Mouse (Mus musculus) retina, embryonic 14.5 days (tissue): ENCODE results near the gene Zer1.

Experiments used
- DNase-seq: peaks from one replicate; pipeline ENCODE4 v3.0.0-alpha.2; 2015; ENCODE audit warnings: low spot score

Zer1 gene

GRCm38 (mm10) chr2:30128789-30129188 is 4.4 kb upstream of the Zer1 start:
- DNase-seq = peak; percentile 80

- no peak for DNase-seq
Observed at GRCm38 (mm10) chr2:30123729-30124471, 485 bp downstream of the Zer1 start.

GRCm38 (mm10) chr2:30122766-30123165 is 1.6 kb downstream of the Zer1 start:
- DNase-seq = no peak

- no peak for DNase-seq
Observed at GRCm38 (mm10) chr2:30120269-30120668, 4.1 kb downstream of the Zer1 start.

GRCm38 (mm10) chr2:30119641-30120051 is 4.7 kb downstream of the Zer1 start:
- no peak for DNase-seq

- no peak for DNase-seq
Observed at GRCm38 (mm10) chr2:30112564-30112963, 11.8 kb downstream of the Zer1 start.

GRCm38 (mm10) chr2:30111500-30111899 is 12.9 kb downstream of the Zer1 start:
- DNase-seq = no peak

GRCm38 (mm10) chr2:30108260-30108659 is 16.1 kb downstream of the Zer1 start:
- DNase-seq = no peak

- no peak for DNase-seq
Observed at GRCm38 (mm10) chr2:30107646-30108045, 16.7 kb downstream of the Zer1 start.

- DNase-seq = peak; percentile 68
Observed at GRCm38 (mm10) chr2:30106364-30106763, 18.0 kb downstream of the Zer1 start.

- no peak for DNase-seq
Observed at GRCm38 (mm10) chr2:30100214-30100613, 24.2 kb downstream of the Zer1 start.

- peak; percentile 76 for DNase-seq
Observed at GRCm38 (mm10) chr2:30095882-30096527, 28.4 kb downstream of the Zer1 start.

- DNase-seq = peak; percentile 35
Observed at GRCm38 (mm10) chr2:30094208-30094588, 30.2 kb downstream of the Zer1 start.

GRCm38 (mm10) chr2:30093471-30094207 is 30.7 kb downstream of the Zer1 start, which contains the start of gene Zdhhc12:
Zdhhc12 (minus strand) TSS chr2:30093648.
- DNase-seq = peak; percentile 95

GRCm38 (mm10) chr2:30092280-30092918 is 32.0 kb downstream of the Zer1 start:
- no peak for DNase-seq

GRCm38 (mm10) chr2:30091521-30091920 is 32.9 kb downstream of the Zer1 start:
- DNase-seq = no peak

GRCm38 (mm10) chr2:30087310-30087709 is 37.1 kb downstream of the Zer1 start:
- DNase-seq = no peak

- peak; percentile 51 for DNase-seq
Observed at GRCm38 (mm10) chr2:30084632-30085031, 39.8 kb downstream of the Zer1 start.

GRCm38 (mm10) chr2:30084113-30084512 is 40.3 kb downstream of the Zer1 start:
- DNase-seq = no peak

GRCm38 (mm10) chr2:30080181-30080800 is 44.1 kb downstream of the Zer1 start:
- DNase-seq = no peak

- DNase-seq = no peak
Observed at GRCm38 (mm10) chr2:30078760-30079159, 45.6 kb downstream of the Zer1 start.

- no peak for DNase-seq
Observed at GRCm38 (mm10) chr2:30078349-30078712, 46.1 kb downstream of the Zer1 start.
